Mouse (Mus musculus) liver, adult 10 weeks (tissue): ENCODE results near the gene Il13ra1. TPM values are rescaled to one million over a fixed set of nuclear protein-coding genes. Genes with fewer than 3 reads are reported as not detected.

Source experiments
- polyA plus RNA-seq: library from polyadenylated mRNA; stranded (reverse); fragments of 350-450 nt; fragmentation: Illumina TruSeq; extraction: RNeasy Lipid Tissue Mini Kit (QIAGEN cat#74804); gene quantifications from one replicate; pipeline ENCODE4 v1.2.3, GENCODE M21; 2014; ENCODE audit warnings: low read depth, low replicate concordance

Il13ra1 gene
- polyA plus RNA-seq = 83.4 TPM

DNA sequence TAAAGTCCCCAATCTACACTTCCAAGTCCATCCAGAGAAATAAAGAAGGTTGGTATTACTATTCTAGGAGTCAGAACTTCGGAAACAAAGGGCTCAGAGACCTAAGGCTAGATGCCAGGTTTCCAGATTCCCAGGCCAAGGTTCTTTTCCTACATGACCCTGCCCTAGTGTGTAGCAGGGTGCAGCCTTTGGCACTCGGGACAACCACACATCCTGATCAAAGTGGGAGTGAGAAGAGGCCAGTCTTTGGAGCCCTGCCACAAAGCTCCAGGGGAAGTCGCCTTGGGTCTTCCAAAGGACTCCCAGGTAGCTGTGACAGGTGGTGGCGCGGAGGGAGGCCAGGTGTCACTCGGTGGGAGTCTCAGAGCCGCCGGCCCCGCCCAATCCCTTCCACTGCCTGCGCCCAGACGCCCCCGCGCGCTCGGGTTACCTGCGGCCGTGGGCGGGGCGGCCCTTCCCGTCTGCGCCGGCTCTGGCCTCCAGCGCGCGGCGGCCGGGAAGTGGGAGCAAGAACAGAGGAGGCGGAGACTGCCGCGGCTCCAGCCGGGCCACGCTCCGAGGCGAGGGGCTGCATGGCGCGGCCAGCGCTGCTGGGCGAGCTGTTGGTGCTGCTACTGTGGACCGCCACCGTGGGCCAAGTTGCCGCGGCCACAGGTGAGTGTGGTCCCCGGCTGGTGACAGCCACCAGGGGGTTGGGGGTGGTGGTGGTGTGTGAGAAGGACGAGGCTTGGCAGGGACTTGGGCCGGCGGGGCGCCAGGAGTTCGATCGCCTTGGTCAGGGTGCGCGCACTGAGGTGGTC lies at the start of gene Il13ra1:
Il13ra1 (plus strand) TSS at position 489 of the 800 bp plus-strand sequence.

DNA sequence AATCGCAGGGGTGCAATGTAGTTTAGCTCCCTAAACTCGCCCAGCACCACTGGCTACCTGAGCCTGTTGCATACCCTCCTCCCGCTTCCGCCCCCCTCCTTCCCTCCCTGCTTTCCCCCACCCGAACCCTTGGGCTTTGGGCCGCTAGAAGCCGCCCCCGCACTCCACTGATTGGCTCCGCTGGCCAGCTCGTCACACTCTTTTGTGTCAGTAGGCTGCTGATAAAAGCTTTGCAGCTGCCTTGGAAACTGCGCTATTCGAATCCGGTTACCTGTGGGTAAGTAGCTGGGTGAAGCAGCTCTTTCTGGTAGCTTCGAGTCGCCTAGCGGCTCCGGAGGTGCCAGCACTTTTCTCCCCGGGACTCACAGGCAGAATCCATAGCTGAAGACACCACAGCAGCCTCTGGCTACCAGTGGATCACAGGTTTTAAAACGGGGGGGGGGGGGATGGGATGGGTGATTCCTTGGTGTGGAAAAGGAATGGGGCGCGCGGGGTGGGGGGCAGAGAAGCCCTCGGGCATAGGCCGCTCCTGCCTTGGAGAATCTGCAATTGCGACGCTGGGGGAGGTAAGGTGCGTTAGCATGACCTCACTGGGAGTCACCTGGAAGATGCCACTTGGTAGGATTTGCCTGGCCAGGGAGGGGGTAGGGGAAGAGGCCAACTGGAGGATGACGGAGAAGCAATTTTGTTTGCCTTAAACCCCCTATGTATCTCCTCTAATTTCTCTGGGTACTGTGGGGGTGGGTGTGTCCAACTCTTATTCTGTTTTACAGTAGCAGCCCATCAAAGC lies 84.0 kb downstream of the Il13ra1 start, which contains the start of gene Zcchc12:
Zcchc12 (plus strand) TSS at position 169 of the 790 bp plus-strand sequence.

Other genes with a start within 250 kb of the Il13ra1 start
- gene Dock11, start 223.3 kb upstream of the Il13ra1 start, polyA plus RNA-seq = 1.1 TPM
- not detected for gene Zcchc12, start 83.8 kb downstream of the Il13ra1 start, polyA plus RNA-seq
- 2.8 TPM for gene Lonrf3, start 216.2 kb downstream of the Il13ra1 start, polyA plus RNA-seq